Mouse (Mus musculus): Measurements from ENCODE around the gene Trnau1ap.

DNA sequence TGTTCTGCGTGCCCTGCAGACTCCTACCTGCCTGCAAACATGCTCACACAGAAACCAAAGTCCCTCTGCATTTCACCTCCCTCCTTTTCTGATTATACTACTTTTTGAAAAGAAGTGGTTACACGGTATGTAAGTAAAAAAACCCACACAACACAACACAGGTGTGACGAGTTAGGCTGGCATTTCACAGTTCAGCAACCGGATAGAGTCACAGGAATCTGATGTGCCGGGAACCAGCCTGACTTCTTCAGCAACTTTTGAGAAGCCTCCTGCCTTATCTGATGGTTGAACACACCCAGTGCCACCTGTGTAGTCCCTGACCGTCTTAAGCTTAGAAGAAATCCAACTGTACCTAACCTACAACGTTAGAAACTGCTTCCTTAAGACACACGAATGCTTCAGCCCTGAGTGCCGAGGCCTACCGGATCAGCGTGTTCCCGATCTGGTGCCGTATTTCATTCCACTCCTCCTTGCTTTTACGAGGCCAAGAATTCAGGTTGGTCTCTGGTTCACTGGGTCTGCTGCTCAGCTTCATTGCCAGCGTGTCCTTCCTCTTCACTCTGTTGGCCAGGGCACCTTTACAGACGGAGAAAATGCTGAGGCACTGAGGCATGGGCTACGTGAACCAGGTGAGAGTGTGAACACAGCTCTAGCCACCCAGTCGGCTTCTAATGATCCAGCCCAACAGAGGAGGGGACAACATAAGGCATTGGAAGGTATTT is 38.3 kb upstream of the Trnau1ap start:
- no peak for TF ChIP-seq EP300 (IDR thresholded peaks at IDR 0.05; ENCODE audit: low read length)
- TF ChIP-seq JUND (conservative IDR thresholded peaks at IDR 0.05; ENCODE audit: low read depth, low read length): no peak
- TF ChIP-seq E2F4 (IDR thresholded peaks at IDR 0.05; ENCODE audit: insufficient replicate concordance, low read depth, low read length): no peak
- no peak for TF ChIP-seq CTCF (conservative IDR thresholded peaks at IDR 0.05 in 1 of 2, IDR thresholded peaks at IDR 0.05 in 1 of 2; ENCODE audit: low read depth in 2 of 2, low read length in 2 of 2)
- TF ChIP-seq POLR2A (IDR thresholded peaks at IDR 0.05; ENCODE audit: low read depth, low read length): no peak
- TF ChIP-seq NELFE (IDR thresholded peaks at IDR 0.05; ENCODE audit: low read depth, low read length): no peak
- TF ChIP-seq MAFK (IDR thresholded peaks at IDR 0.05; ENCODE audit: insufficient replicate concordance, low read length): no peak
- TF ChIP-seq POLR2AphosphoS2 (IDR thresholded peaks at IDR 0.05; ENCODE audit: low read depth, low read length): no peak
- TF ChIP-seq MAX (IDR thresholded peaks at IDR 0.05; ENCODE audit: low read length): no peak
- no peak for TF ChIP-seq UBTF (IDR thresholded peaks at IDR 0.05; ENCODE audit: low read depth, low read length)
- TF ChIP-seq ZC3H11A (IDR thresholded peaks at IDR 0.05; ENCODE audit: low read depth, low read length): no peak
- TF ChIP-seq ELF1 (IDR thresholded peaks at IDR 0.05; ENCODE audit: low read depth, low read length): no peak
- no peak for TF ChIP-seq SMC3 (IDR thresholded peaks at IDR 0.05; ENCODE audit: low read depth, low read length)
- no peak for TF ChIP-seq NRF1 (IDR thresholded peaks at IDR 0.05; ENCODE audit: low read depth, low read length)
